Mouse (Mus musculus) spleen, postnatal 4 days (tissue): ENCODE data around the gene Rnf185.

Experiments used
- DNase-seq, 2 experiments: peaks; one replicate each; pipeline ENCODE4 v3.0.0; 2022; ENCODE audit warnings: low spot score in 2 of 2

The Rnf185 gene

GRCm38 (mm10) chr11:3452167-3452639 lies at the start of gene Rnf185:
Rnf185 (minus strand) TSS chr11:3452363.
- DNase-seq: peak; percentile 89 to 94

DNA sequence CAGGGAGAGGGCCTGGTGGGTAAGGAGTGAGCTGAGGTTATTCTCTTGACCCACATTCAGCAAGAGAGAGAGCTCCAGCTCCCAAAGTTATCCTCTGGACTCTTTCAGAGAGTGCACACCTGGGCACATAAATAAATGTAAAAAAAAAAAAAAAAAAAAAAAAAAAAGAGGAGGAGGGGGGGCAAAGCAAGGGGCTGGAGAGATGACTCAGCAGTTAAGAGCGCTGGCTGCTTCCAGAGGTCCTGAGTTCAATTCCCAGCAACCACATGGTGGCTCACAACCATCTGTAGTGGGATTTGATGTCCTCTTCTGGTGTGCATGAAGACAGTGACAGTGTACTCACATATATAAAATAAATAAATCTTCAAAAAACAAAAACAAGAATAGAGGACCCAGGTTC lies 45.1 kb upstream of the Rnf185 start:
- no peak for DNase-seq

- no peak for DNase-seq
Measured at GRCm38 (mm10) chr11:3496756-3497155, 44.6 kb upstream of the Rnf185 start.

GRCm38 (mm10) chr11:3495496-3495895 lies 43.3 kb upstream of the Rnf185 start:
- DNase-seq: no peak

DNA sequence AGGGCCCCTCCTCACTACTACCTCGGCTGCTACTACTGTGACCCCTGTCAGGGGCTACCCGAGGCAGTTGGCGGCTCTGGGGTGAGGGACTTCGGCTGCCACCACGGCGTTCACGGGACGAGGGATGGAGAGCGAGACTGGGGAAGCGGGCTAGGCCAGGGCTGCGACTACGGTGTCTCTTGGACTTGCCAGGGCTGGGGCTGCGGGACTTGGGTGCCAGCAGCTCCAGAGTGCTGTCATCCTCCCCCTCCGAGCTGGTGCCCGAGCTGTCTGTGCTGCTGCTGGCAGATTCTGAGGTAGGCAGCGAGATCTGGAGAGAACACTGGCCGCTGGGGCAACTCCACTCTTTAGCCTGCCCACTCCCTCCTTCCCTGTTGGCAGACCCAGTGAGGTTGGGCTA lies 42.7 kb upstream of the Rnf185 start:
- DNase-seq: peak in 1 of 2 experiments; percentile 67

DNA sequence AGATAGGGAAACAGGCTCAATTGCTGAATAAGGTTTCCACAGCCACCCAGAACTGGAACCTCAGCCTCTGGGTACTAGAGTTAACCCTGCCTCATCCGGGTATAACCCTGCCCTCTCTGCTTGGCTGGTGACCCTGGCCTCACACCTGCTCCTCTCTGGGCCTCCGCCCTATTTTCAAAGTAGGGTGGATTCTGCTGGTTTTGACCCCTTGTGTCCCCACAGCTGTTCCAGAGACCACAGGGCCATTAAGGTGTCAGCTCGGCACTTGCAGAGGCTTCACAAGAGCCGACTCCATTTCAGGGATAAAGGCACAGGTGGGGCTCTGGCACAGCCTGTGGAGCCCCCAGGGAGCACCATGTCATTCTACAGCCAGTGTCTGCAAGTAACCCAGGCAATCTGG lies 40.6 kb upstream of the Rnf185 start:
- DNase-seq: no peak

DNA sequence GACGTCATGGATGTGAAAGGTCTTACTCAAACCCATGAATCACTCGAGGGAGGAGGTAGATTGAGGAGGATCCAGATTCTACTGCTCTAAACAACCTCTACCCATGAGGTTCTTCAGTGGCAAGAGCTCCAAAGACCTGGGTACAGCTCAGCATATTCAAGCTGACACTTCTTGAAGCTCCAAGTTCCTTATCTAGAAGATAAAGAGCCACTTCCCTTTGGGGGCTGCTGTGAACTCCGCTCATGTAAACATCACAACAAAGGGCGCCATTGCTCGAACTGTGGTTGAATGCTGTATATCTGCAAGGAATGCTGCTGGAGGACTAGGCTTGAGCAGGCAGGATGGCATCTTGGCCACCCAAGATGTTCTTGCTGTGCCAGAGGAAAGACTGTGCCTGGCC lies 36.9 kb upstream of the Rnf185 start:
- DNase-seq: no peak

DNA sequence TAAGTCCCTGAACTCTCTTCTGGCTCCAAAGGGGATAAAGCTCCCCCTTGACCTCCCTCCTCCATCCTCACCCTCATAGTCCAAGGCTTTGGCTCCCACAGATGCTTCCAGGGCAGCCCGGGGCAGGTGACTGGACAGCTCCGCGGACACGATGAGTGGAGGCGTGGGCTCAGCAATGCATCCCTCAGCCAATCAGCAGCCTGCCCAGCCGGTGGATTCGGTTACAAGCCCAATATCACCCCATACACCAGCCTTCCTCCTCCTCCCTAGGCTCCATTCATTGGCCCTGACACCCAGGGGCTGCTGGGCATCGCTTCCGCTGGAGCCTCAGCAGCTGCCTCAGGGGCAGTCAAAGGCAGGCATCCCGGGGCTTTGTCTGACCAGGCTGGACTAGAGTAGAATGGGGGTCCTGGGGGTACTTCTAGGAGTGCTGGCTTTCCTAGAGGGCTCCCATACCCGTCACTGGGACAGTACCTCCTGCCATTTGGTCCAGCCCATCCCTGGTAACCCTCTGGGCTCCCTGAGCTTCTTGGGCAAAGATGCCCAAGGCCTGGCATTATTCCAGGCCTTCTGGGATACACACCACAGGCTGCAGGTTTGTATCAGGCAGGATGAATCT lies 35.9 kb upstream of the Rnf185 start, which contains the start of gene Pla2g3:
Gene Pla2g3 (plus strand): TSS at position 333 of the 619 bp plus-strand sequence.
- no peak for DNase-seq

DNA sequence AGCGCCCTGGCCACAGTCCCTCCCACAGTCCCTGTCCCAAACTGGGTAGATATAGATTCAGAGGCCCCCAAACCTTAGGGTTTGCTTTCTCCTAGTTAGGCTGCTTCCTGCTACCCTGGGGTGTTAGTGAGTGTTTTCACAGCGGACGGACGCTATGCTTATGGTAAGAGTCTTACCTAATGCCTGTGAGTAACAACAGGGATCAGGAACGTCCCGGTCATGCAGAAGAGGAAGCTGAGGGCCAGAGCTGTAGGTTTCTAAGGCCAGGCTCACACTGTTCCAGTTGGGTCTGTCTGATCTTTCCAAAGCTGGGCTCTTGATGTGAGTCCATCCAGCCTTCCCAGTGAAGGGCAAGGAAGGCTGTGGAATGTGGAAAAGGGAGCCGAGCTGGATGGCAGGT lies 34.2 kb upstream of the Rnf185 start:
- DNase-seq: no peak

- DNase-seq: no peak
Measured at GRCm38 (mm10) chr11:3483980-3484642, 31.9 kb upstream of the Rnf185 start.

GRCm38 (mm10) chr11:3475489-3475888 lies 23.3 kb upstream of the Rnf185 start:
- no peak for DNase-seq

- DNase-seq: no peak
Measured at GRCm38 (mm10) chr11:3474480-3475115, 22.4 kb upstream of the Rnf185 start.

GRCm38 (mm10) chr11:3472484-3472883 lies 20.3 kb upstream of the Rnf185 start:
- peak; percentile 73 to 89 for DNase-seq

GRCm38 (mm10) chr11:3471448-3471850 lies 19.3 kb upstream of the Rnf185 start:
- no peak for DNase-seq

DNA sequence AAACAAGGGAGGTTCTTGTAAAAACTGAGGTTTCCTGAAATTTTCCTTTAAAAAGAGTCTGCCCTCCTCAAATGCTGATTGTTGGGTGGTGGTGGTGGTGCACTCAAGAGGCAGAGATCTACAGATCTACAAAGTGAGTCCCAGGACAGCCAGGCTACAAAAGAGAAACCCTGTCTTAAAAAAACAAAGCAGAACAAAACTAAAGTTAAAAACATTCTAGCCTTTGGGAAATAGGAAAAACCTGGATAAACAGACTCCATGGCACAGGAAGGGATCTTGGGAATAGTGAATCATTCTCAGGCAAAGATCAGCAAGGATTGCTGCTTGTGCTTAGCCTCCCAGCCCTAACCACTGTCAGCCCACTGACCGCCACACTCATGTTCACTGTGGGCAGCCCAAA lies 10.7 kb upstream of the Rnf185 start:
- DNase-seq: no peak

DNA sequence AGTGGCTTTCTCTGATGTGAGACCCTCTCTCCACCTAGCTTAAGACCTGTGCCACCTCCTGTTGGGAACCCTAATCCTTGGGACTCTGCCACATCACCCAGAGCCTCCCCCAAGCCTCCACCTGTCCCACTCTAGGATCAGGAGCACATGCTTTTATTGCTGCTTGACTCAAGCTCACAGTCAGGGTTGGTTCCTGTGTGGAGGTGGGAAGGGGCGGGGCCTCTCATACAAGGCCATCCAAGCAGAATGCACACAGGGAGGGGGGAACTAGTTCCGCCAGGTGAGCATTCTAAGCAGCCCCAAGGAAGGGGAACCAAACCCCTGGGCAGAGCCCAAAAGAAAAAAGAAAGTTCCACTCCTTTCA lies 6.9 kb upstream of the Rnf185 start:
- no peak for DNase-seq

DNA sequence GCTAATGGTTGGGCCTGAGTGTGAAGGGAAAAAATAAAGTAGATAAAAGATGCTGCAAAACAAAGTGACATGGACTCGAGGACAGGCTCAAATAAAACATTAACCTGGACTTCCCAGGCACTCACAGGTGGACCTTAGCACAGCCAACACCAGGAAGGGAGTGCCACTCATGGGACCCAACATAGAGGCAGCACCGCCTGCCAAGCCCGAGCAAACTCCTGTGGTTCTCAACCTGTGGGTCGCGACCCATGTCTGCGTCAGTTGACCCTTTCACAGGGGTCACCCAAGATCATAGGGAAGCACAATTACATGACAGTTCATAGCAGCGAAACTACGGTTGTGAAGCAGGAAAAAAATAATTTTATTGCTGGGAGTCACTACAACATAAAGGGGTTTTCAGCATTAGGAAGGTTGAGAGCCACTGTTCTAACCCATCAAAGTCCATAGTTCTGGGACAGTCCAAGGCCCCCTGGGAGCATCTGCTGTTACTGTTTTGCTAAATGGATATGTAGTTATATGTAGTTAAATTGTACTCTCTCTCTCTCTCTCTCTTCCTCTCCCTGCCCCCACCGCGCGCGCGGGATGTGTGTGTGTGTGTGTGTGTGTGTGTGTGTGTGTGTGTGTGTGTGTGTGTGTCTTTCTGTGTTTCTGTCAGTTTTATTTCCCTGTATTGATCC lies 6.4 kb upstream of the Rnf185 start:
- no peak for DNase-seq

- peak; percentile 67 to 86 for DNase-seq
Measured at GRCm38 (mm10) chr11:3456354-3456753, 4.2 kb upstream of the Rnf185 start.

DNA sequence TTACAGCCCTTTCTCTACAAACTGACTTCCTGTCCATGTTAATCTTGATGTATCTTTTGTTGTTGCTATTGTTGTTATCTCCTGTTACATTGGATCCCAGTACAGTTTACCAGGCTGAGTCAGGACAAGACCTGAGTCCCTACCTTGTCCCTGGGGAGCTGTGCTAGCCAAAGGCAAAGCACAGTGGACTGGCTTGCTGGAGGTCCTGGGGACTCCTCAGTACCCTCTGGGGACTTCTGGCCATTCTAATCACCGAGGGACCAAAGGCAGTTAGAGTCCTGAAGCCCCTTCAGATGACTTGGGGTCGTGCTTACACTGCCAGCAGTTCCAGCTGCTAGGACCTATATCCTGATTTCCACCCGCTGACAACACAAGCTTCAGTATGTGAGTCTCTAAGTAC lies 2.3 kb upstream of the Rnf185 start:
- DNase-seq: no peak

DNA sequence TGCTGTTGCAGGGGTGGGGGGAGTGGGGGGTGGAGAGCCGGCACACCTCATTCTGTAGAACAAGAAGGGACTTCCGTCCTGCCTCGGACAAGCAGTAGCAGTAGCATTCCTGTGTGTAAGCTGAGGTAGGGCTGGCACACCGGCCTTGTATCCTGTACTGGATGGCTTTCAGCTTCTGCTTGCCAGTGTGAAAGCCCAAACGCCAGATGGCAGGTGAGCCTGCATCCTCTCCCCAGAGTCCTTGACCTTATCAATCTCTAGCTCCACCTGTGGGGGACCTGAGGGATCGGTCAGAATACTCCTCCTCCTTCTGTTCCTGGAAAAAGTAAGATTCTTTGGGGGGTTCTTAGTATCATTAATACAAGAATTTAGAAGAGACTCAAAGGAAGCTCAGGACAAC lies 1.3 kb upstream of the Rnf185 start:
- DNase-seq: no peak

DNA sequence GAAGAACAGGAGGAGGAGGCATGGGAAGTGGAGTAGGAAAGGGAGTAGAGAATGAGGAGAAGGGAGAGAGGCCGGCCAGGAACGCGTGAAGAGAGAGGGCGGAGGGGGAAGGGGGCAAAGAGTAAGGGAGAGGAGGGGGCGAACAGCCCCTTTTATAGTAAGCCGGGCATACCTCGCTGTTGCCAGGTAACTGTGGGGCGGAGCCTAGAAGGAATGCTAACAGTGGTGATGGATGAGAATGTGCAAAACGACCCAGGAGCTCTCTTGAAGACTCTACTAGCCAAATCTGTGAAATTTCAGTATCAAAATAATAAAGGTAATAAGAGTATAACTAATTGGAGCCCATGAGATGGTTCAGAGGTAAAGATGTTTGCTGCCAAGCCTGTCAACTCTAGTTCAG lies 606 bp upstream of the Rnf185 start:
- peak in 1 of 2 experiments; percentile 59 for DNase-seq

GRCm38 (mm10) chr11:3451701-3452163 lies 431 bp downstream of the Rnf185 start:
- DNase-seq: peak; percentile 40 to 74
